Mouse (Mus musculus) erythroblast, embryonic 14.5 days (primary cell): Measurements from ENCODE around the gene Stk17b.

ENCODE experiments used
- GATA1 ChIP-seq: IDR thresholded peaks from 2 replicates; pipeline ENCODE4 v1.6.1; 2012; ENCODE audit warnings: low read length, inconsistent platforms, mixed read lengths
- TAL1 ChIP-seq: IDR thresholded peaks from 3 replicates; pipeline ENCODE4 v1.6.1; 2012; ENCODE audit warnings: low read length, inconsistent platforms, mixed read lengths

GRCm38 (mm10) chr1:53771476-53771875 lies 13.5 kb downstream of the Stk17b start:
- TF ChIP-seq GATA1 = no peak
- no peak for TF ChIP-seq TAL1
